Mouse (Mus musculus) bone marrow macrophage, adult 2 months (primary cell): Measurements from ENCODE around the gene Gm49711.

Experiments used
- CTCF ChIP-seq: IDR thresholded peaks from 2 replicates; pipeline ENCODE4 v1.5.1; 2012; ENCODE audit warnings: low read depth, mild to moderate bottlenecking, low read length, moderate library complexity
- POLR2A ChIP-seq: IDR thresholded peaks from 2 replicates; pipeline ENCODE4 v1.6.1; 2012; ENCODE audit warnings: mild to moderate bottlenecking, low read depth, low read length, borderline replicate concordance

DNA sequence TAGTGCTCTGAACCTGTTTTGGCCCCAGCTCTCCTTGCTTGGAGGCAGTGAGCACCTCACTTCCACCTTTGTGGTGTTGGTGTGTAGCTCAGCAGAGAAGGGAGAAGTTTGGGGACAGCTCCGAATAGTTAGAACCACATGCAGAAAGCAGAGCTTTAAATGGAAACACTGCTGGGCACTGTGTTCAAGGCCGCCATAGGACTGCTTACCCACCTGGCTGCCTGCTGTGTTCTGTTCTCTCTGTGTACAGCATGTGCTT lies 46.1 kb downstream of the Gm49711 start:
- TF ChIP-seq POLR2A (no peak), CTCF (no peak)
